Mouse (Mus musculus): Measurements from ENCODE around the gene Dnajc28. TPM values are rescaled to one million over a fixed set of nuclear protein-coding genes. Genes with fewer than 3 reads are reported as not detected.

Dnajc28 gene
- polyA plus RNA-seq, 1 experiment from 2014 or later, result 7.0 TPM

- H3K4me2 ChIP-seq, result no peak overlapping the region
- H3K9me3 ChIP-seq (replicated peaks), result no peaks in the 10 kb centered on the region
- H3K36me3 ChIP-seq, result peaks cover 80% of the 10 kb centered on the region
- no peak overlapping the region for H3K27ac ChIP-seq
- WGBS, result 68% methylated on average over 5 of the region's 5 CpGs
- H3K27me3 ChIP-seq, result no peaks in the 10 kb centered on the region
- H3K9ac ChIP-seq, result no peak overlapping the region
- no peaks in the 10 kb centered on the region for H3K4me1 ChIP-seq (replicated peaks)
- no peak overlapping the region for H3K4me3 ChIP-seq
- no peak for ATAC-seq (replicated peaks; ENCODE audit: insufficient number of reproducible peaks, insufficient read depth, low FRiP score, low read depth)
Observed at GRCm38 (mm10) chr16:91632439-91632838, 13.6 kb upstream of the Dnajc28 start.

- Histone ChIP-seq H3K27me3 (no peaks in the 10 kb centered on the region), H3K27ac (no peak overlapping the region), H3K9me3 (replicated peaks) (no peaks in the 10 kb centered on the region), H3K9ac (no peak overlapping the region), H3K4me2 (no peak overlapping the region), H3K36me3 (peaks cover 73% of the 10 kb centered on the region), H3K4me1 (replicated peaks) (no peaks in the 10 kb centered on the region), H3K4me3 (no peak overlapping the region)
- ATAC-seq (replicated peaks; ENCODE audit: insufficient number of reproducible peaks, insufficient read depth, low FRiP score, low read depth), result no peak
- WGBS, result 74% methylated on average over 1 of the region's 1 CpGs
Observed at GRCm38 (mm10) chr16:91630584-91630983, 11.8 kb upstream of the Dnajc28 start.

- H3K9me3 ChIP-seq (replicated peaks), result no peaks in the 10 kb centered on the region
- H3K4me1 ChIP-seq (replicated peaks), result no peaks in the 10 kb centered on the region
- H3K27me3 ChIP-seq, result no peaks in the 10 kb centered on the region
- no peak for ATAC-seq (replicated peaks; ENCODE audit: insufficient number of reproducible peaks, insufficient read depth, low FRiP score, low read depth)
- WGBS, result 91% methylated on average over 4 of the region's 4 CpGs
- H3K27ac ChIP-seq, result no peak overlapping the region
- no peak overlapping the region for H3K4me2 ChIP-seq
- no peak overlapping the region for H3K4me3 ChIP-seq
- H3K9ac ChIP-seq, result no peak overlapping the region
- H3K36me3 ChIP-seq, result peaks cover 73% of the 10 kb centered on the region
Observed at GRCm38 (mm10) chr16:91629749-91630148, 10.9 kb upstream of the Dnajc28 start.

- H3K36me3 ChIP-seq, result peaks cover 74% of the 10 kb centered on the region
- H3K4me2 ChIP-seq, result no peak overlapping the region
- 88% methylated on average over 3 of the region's 3 CpGs for WGBS
- H3K27ac ChIP-seq, result no peak overlapping the region
- no peak overlapping the region for H3K9ac ChIP-seq
- ATAC-seq (replicated peaks; ENCODE audit: insufficient number of reproducible peaks, insufficient read depth, low FRiP score, low read depth), result no peak
- H3K9me3 ChIP-seq (replicated peaks), result no peaks in the 10 kb centered on the region
- no peak overlapping the region for H3K4me3 ChIP-seq
- no peaks in the 10 kb centered on the region for H3K4me1 ChIP-seq (replicated peaks)
- no peaks in the 10 kb centered on the region for H3K27me3 ChIP-seq
Observed at GRCm38 (mm10) chr16:91628673-91629072, 9.8 kb upstream of the Dnajc28 start.

- Histone ChIP-seq H3K4me2 (no peak overlapping the region), H3K4me1 (replicated peaks) (no peaks in the 10 kb centered on the region), H3K4me3 (no peak overlapping the region), H3K27ac (no peak overlapping the region), H3K9ac (no peak overlapping the region), H3K36me3 (peaks cover 75% of the 10 kb centered on the region), H3K27me3 (no peaks in the 10 kb centered on the region), H3K9me3 (replicated peaks) (no peaks in the 10 kb centered on the region)
- WGBS, result 74% methylated on average over 7 of the region's 7 CpGs
- ATAC-seq (replicated peaks; ENCODE audit: insufficient number of reproducible peaks, insufficient read depth, low FRiP score, low read depth), result no peak
Observed at GRCm38 (mm10) chr16:91627831-91628230, 9.0 kb upstream of the Dnajc28 start.

- Histone ChIP-seq H3K4me3 (no peak overlapping the region), H3K27me3 (no peaks in the 10 kb centered on the region), H3K9ac (no peak overlapping the region), H3K36me3 (peaks cover 63% of the 10 kb centered on the region), H3K4me2 (no peak overlapping the region), H3K4me1 (replicated peaks) (peaks cover 3% of the 10 kb centered on the region; the same call in 1 of the 2 replicates), H3K27ac (no peak overlapping the region), H3K9me3 (replicated peaks) (no peaks in the 10 kb centered on the region)
- 86% methylated on average over 9 of the region's 9 CpGs for WGBS
- ATAC-seq (replicated peaks; ENCODE audit: insufficient number of reproducible peaks, insufficient read depth, low FRiP score, low read depth), result no peak
Observed at GRCm38 (mm10) chr16:91623074-91623473, 4.2 kb upstream of the Dnajc28 start.

GRCm38 (mm10) chr16:91620991-91621390 lies 2.2 kb upstream of the Dnajc28 start:
- Histone ChIP-seq H3K27ac (no peak overlapping the region), H3K4me3 (no peak overlapping the region), H3K36me3 (peaks cover 53% of the 10 kb centered on the region), H3K4me2 (no peak overlapping the region), H3K9ac (no peak overlapping the region), H3K4me1 (replicated peaks) (peaks cover 4% of the 10 kb centered on the region; the same call in 1 of the 2 replicates), H3K9me3 (replicated peaks) (no peaks in the 10 kb centered on the region), H3K27me3 (no peaks in the 10 kb centered on the region)
- 88% methylated on average over 11 of the region's 11 CpGs for WGBS
- ATAC-seq (replicated peaks; ENCODE audit: insufficient number of reproducible peaks, insufficient read depth, low FRiP score, low read depth), result no peak

GRCm38 (mm10) chr16:91620185-91620584 lies 1.4 kb upstream of the Dnajc28 start:
- H3K9me3 ChIP-seq (replicated peaks), result no peaks in the 10 kb centered on the region
- H3K4me1 ChIP-seq (replicated peaks), result peaks cover 4% of the 10 kb centered on the region; the same call in 1 of the 2 replicates
- H3K4me2 ChIP-seq, result no peak overlapping the region
- H3K4me3 ChIP-seq, result no peak overlapping the region
- no peaks in the 10 kb centered on the region for H3K27me3 ChIP-seq
- 89% methylated on average over 5 of the region's 5 CpGs for WGBS
- H3K27ac ChIP-seq, result no peak overlapping the region
- peaks cover 45% of the 10 kb centered on the region for H3K36me3 ChIP-seq
- ATAC-seq (replicated peaks; ENCODE audit: insufficient number of reproducible peaks, insufficient read depth, low FRiP score, low read depth), result no peak
- no peak overlapping the region for H3K9ac ChIP-seq

- no peak for ATAC-seq (replicated peaks; ENCODE audit: insufficient number of reproducible peaks, insufficient read depth, low FRiP score, low read depth)
- no peak overlapping the region for H3K4me2 ChIP-seq
- no peaks in the 10 kb centered on the region for H3K36me3 ChIP-seq
- H3K27ac ChIP-seq, result no peak overlapping the region
- no peak overlapping the region for H3K9ac ChIP-seq
- WGBS, result 78% methylated on average over 6 of the region's 6 CpGs
- H3K4me3 ChIP-seq, result no peak overlapping the region
- peaks cover 13% of the 10 kb centered on the region for H3K4me1 ChIP-seq (replicated peaks)
- no peaks in the 10 kb centered on the region for H3K27me3 ChIP-seq
- no peaks in the 10 kb centered on the region for H3K9me3 ChIP-seq (replicated peaks)
Observed at GRCm38 (mm10) chr16:91614552-91614951, 4.3 kb downstream of the Dnajc28 start.

GRCm38 (mm10) chr16:91612525-91612924 lies 6.3 kb downstream of the Dnajc28 start:
- peaks cover 11% of the 10 kb centered on the region for H3K4me1 ChIP-seq (replicated peaks)
- 60% methylated on average over 5 of the region's 5 CpGs for WGBS
- no peak overlapping the region for H3K4me3 ChIP-seq
- H3K9ac ChIP-seq, result no peak overlapping the region
- 0 out of 2 replicates have a peak, but pooled peaks have one; percentile 26 for ATAC-seq (replicated peaks; ENCODE audit: insufficient number of reproducible peaks, insufficient read depth, low FRiP score, low read depth)
- no peak overlapping the region for H3K4me2 ChIP-seq
- H3K27me3 ChIP-seq, result no peaks in the 10 kb centered on the region
- H3K9me3 ChIP-seq (replicated peaks), result no peaks in the 10 kb centered on the region
- H3K36me3 ChIP-seq, result no peaks in the 10 kb centered on the region
- no peak overlapping the region for H3K27ac ChIP-seq

- no peaks in the 10 kb centered on the region for H3K9me3 ChIP-seq (replicated peaks)
- H3K27me3 ChIP-seq, result no peaks in the 10 kb centered on the region
- no peak overlapping the region for H3K27ac ChIP-seq
- H3K36me3 ChIP-seq, result no peaks in the 10 kb centered on the region
- WGBS, result 63% methylated on average over 11 of the region's 11 CpGs
- no peak overlapping the region for H3K9ac ChIP-seq
- no peak overlapping the region for H3K4me2 ChIP-seq
- ATAC-seq (replicated peaks; ENCODE audit: insufficient number of reproducible peaks, insufficient read depth, low FRiP score, low read depth), result no peak
- no peak overlapping the region for H3K4me3 ChIP-seq
- H3K4me1 ChIP-seq (replicated peaks), result peaks cover 11% of the 10 kb centered on the region
Observed at GRCm38 (mm10) chr16:91611248-91611647, 7.6 kb downstream of the Dnajc28 start.

GRCm38 (mm10) chr16:91609501-91610245 lies 9.2 kb downstream of the Dnajc28 start:
- Histone ChIP-seq H3K4me2 (no peak overlapping the region), H3K9me3 (replicated peaks) (no peaks in the 10 kb centered on the region), H3K27me3 (no peaks in the 10 kb centered on the region), H3K4me3 (no peak overlapping the region), H3K9ac (no peak overlapping the region), H3K4me1 (replicated peaks) (peaks cover 11% of the 10 kb centered on the region), H3K27ac (peak overlapping the region; percentile 20; the same call in 1 of the 2 replicates), H3K36me3 (no peaks in the 10 kb centered on the region)
- 49% methylated on average over 9 of the region's 9 CpGs for WGBS
- ATAC-seq (replicated peaks; ENCODE audit: insufficient number of reproducible peaks, insufficient read depth, low FRiP score, low read depth), result no peak

Data from heart, embryonic 15.5 days (tissue).